Mouse (Mus musculus) stomach, postnatal 0 days (tissue): ENCODE measurements around the gene Olfr608. TPM values are rescaled to one million over a fixed set of nuclear protein-coding genes. Genes with fewer than 3 reads are reported as not detected.
"Not testable (repeated sequence)": the region's sequence is repeated elsewhere in the genome, so short reads cannot be mapped to it uniquely, and the experiment has no call there.

Experiments
- ATAC-seq: fragments of 200-750 bp; cut with Nextera tagmentation; 2 replicates; pipeline ENCODE4 v1.8.0; 2017; ENCODE audit not compliant: low FRiP score, low TSS enrichment
- DNase-seq: peaks from one replicate; pipeline ENCODE4 v3.0.0-alpha.2; 2016; ENCODE audit warnings: low spot score
- H3K27ac ChIP-seq: fragments of 300-500 bp; sonication (generic); replicated peaks from 2 replicates; pipeline ENCODE4 v1.5.1; 2014; ENCODE audit warnings: mild to moderate bottlenecking, control low read depth
- H3K27me3 ChIP-seq: fragments of 300-500 bp; sonication (generic); 2 replicates; pipeline ENCODE4 v1.6.1; 2014; ENCODE audit warnings: low read length; ENCODE audit not compliant: control insufficient read depth, insufficient read depth
- H3K36me3 ChIP-seq: fragments of 300-500 bp; sonication (generic); 2 replicates; pipeline ENCODE4 v1.6.1; 2014; ENCODE audit warnings: low read length, mixed read lengths; ENCODE audit not compliant: control insufficient read depth, insufficient read depth
- H3K4me1 ChIP-seq: fragments of 300-500 bp; sonication (generic); replicated peaks from 2 replicates; pipeline ENCODE4 v1.6.1; 2014; ENCODE audit warnings: antibody characterized with exemption; ENCODE audit not compliant: control insufficient read depth, insufficient read depth
- H3K4me2 ChIP-seq: fragments of 300-500 bp; sonication (generic); replicated peaks from 2 replicates; pipeline ENCODE4 v1.6.1; 2014; ENCODE audit warnings: low read depth, mild to moderate bottlenecking, control low read depth, moderate library complexity
- H3K4me3 ChIP-seq: fragments of 300-500 bp; sonication (generic); 2 replicates; pipeline ENCODE4 v1.5.1; 2014; ENCODE audit warnings: low read depth, low read length, control low read depth
- H3K9ac ChIP-seq: fragments of 300-500 bp; sonication (generic); 2 replicates; pipeline ENCODE4 v1.6.1; 2014; ENCODE audit warnings: mild to moderate bottlenecking, low read length, control low read depth, mixed read lengths
- H3K9me3 ChIP-seq: fragments of 300-500 bp; sonication (generic); 2 replicates; pipeline ENCODE4 v1.6.1; 2016; ENCODE audit warnings: low read length; ENCODE audit not compliant: control insufficient read depth
- CTCF ChIP-seq: IDR thresholded peaks from 2 replicates; pipeline ENCODE4 v1.5.1; 2016; ENCODE audit warnings: antibody characterized with exemption, low read depth, mild to moderate bottlenecking, moderate library complexity
- EP300 ChIP-seq: optimal IDR thresholded peaks from 2 replicates; pipeline ENCODE3; 2016; ENCODE audit warnings: antibody characterized with exemption
- WGBS: fragments of 180-500 bp; shearing (Covaris S2); extraction: QIAGEN DNeasy Blood & Tissue Kit; methylation state at CpG from one replicate; pipeline ENCODE4 v1.1.7; 2014; 5-methylcytosine and 5-hydroxymethylcytosine counted together
- polyA plus RNA-seq: library from polyadenylated mRNA; unstranded; fragments of >200 nt; fragmentation: Nextera tagmentation; extraction: Ambion mirVana; gene quantifications from 2 replicates; pipeline ENCODE4 v1.2.1, GENCODE M21; 2015

The Olfr608 gene
- polyA plus RNA-seq, 1 experiment from 2014 or later, result not detected

DNA sequence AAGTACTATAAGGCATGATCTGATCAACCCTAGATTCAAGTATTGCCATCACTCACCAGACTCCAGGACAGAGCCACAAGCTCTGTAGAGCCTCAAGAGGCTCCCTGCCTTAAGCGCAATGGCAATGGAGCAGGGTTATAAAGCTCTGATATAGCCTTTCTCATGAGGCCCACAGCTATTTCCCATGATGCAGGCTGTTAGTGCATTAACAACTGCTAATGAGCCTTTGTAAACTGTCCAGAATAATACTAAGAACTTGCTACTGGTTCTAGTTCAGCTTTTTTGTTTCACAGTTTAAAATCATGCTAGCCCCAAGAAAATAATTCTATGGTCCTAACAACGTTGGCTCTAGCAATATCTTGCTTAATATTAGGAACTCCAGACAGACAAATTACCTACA, 42.3 kb downstream of the Olfr608 start, which contains the start of gene Olfr610:
Olfr610 (minus strand) TSS at position 101 of the 400 bp plus-strand sequence.
- no peak within 1 kb of the TSS for H3K4me3 ChIP-seq
- H3K4me2 ChIP-seq, result no peak within 1 kb of the TSS
- H3K9me3 ChIP-seq, result no peaks in the 10 kb centered on the region
- no peaks in the 10 kb centered on the region for H3K27me3 ChIP-seq
- H3K27ac ChIP-seq, result no peak within 1 kb of the TSS
- DNase-seq (no peak), ATAC-seq (no peak)
- H3K36me3 ChIP-seq, result no peaks in the 10 kb centered on the region
- H3K4me1 ChIP-seq, result no peaks in the 10 kb centered on the region
- TF ChIP-seq CTCF, result no peak
- no peak for TF ChIP-seq EP300
- 84% methylated on average over 2 of the region's 2 CpGs for WGBS
- H3K9ac ChIP-seq, result no peak within 1 kb of the TSS

DNA sequence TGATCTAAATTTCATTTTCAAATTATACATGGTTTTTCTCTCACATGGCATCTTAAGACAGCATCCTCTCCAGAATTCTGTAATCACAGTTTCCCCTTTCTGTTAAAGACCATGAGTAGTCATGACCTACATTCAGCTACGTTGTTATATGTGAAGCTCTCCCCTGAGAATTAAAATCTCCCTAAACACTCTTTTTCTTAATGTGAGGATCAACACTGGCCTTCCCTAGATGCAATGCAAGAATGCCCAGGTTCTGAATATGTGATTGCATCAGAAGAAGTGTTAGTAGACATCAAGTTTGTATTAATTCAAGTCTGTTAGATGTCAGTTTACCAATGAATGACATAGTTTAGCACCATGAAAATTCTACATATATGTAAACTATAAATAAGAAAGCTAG, 51.1 kb downstream of the Olfr608 start, which contains the start of gene Olfr611:
Olfr611 (minus strand) TSS at position 101 of the 400 bp plus-strand sequence.
- H3K36me3 ChIP-seq, DNase-seq, H3K4me3 ChIP-seq, H3K4me2 ChIP-seq, H3K4me1 ChIP-seq, ATAC-seq, H3K27me3 ChIP-seq, H3K27ac ChIP-seq, H3K9ac ChIP-seq, H3K9me3 ChIP-seq: not testable (repeated sequence)
- WGBS, result 64% methylated on average over 1 of the region's 1 CpGs

Other genes with a start within 250 kb of the Olfr608 start
- not detected in 2 replicates for gene Usp17ld, start 217.4 kb upstream of the Olfr608 start, polyA plus RNA-seq
- not detected in 2 replicates for gene Olfr596, start 164.2 kb upstream of the Olfr608 start, polyA plus RNA-seq
- not detected in 2 replicates for gene Olfr597, start 153.6 kb upstream of the Olfr608 start, polyA plus RNA-seq
- gene Olfr598, start 146.3 kb upstream of the Olfr608 start, polyA plus RNA-seq, result not detected in 2 replicates
- not detected in 2 replicates for gene Olfr599, start 134.0 kb upstream of the Olfr608 start, polyA plus RNA-seq
- not detected in 2 replicates for gene Olfr600, start 120.2 kb upstream of the Olfr608 start, polyA plus RNA-seq
- gene Olfr601, start 107.2 kb upstream of the Olfr608 start, polyA plus RNA-seq, result not detected in 2 replicates
- not detected in 2 replicates for gene Olfr603, start 83.7 kb upstream of the Olfr608 start, polyA plus RNA-seq
- gene Usp17lc, start 54.8 kb upstream of the Olfr608 start, polyA plus RNA-seq, result not detected in 2 replicates
- gene Olfr605, start 24.4 kb upstream of the Olfr608 start, polyA plus RNA-seq, result not detected in 2 replicates
- not detected in 2 replicates for gene Olfr606, start 20.8 kb upstream of the Olfr608 start, polyA plus RNA-seq
- not detected in 2 replicates for gene Olfr607, start 5.7 kb upstream of the Olfr608 start, polyA plus RNA-seq
- not detected in 2 replicates for gene Olfr609, start 28.2 kb downstream of the Olfr608 start, polyA plus RNA-seq
- not detected in 2 replicates for gene Olfr610, start 42.2 kb downstream of the Olfr608 start, polyA plus RNA-seq
- not detected in 2 replicates for gene Olfr611, start 51.0 kb downstream of the Olfr608 start, polyA plus RNA-seq
- not detected in 2 replicates for gene Olfr612, start 72.8 kb downstream of the Olfr608 start, polyA plus RNA-seq
- gene Olfr613, start 78.2 kb downstream of the Olfr608 start, polyA plus RNA-seq, result not detected in 2 replicates
- not detected in 2 replicates for gene Olfr615, start 86.2 kb downstream of the Olfr608 start, polyA plus RNA-seq
- not detected in 2 replicates for gene Olfr616, start 99.3 kb downstream of the Olfr608 start, polyA plus RNA-seq
- gene Olfr617, start 103.2 kb downstream of the Olfr608 start, polyA plus RNA-seq, result not detected in 2 replicates
- 0.10 and 0.22 TPM in 2 replicates for gene Olfr618, start 120.2 kb downstream of the Olfr608 start, polyA plus RNA-seq
- gene Olfr619, start 130.7 kb downstream of the Olfr608 start, polyA plus RNA-seq, result not detected in 2 replicates
- gene Olfr620, start 142.7 kb downstream of the Olfr608 start, polyA plus RNA-seq, result 0.10 TPM in 1 of 2 replicates, not detected in the other
- gene Olfr622, start 172.8 kb downstream of the Olfr608 start, polyA plus RNA-seq, result not detected in 2 replicates
- not detected in 2 replicates for gene Olfr623, start 193.8 kb downstream of the Olfr608 start, polyA plus RNA-seq
- gene Olfr624, start 201.3 kb downstream of the Olfr608 start, polyA plus RNA-seq, result 0.02 TPM in 1 of 2 replicates, not detected in the other
- gene Olfr625-ps1, start 212.8 kb downstream of the Olfr608 start, polyA plus RNA-seq, result not detected in 2 replicates
- gene Olfr243, start 244.8 kb downstream of the Olfr608 start, polyA plus RNA-seq, result not detected in 2 replicates